Mouse (Mus musculus) G1E (cell line): ENCODE measurements around the gene Cdk20. TPM values are rescaled to one million over a fixed set of nuclear protein-coding genes. Genes with fewer than 3 reads are reported as not detected.
A peak's percentile ranks its signal among the peaks of the same experiment; 100 is the strongest.

ENCODE experiments used
- ATAC-seq: 2 replicates; pipeline ENCODE4 v1.8.0; 2016; ENCODE audit warnings: mild to moderate bottlenecking; ENCODE audit not compliant: insufficient number of reproducible peaks, poor library complexity, low FRiP score, severe bottlenecking; ENCODE audit errors: extremely low read depth
- DNase-seq: peaks from one replicate; pipeline ENCODE4 v3.0.0; 2012; ENCODE audit warnings: low spot score
- H3K27me3 ChIP-seq: 2 replicates; pipeline ENCODE4 v1.6.1; 2012; ENCODE audit warnings: mild to moderate bottlenecking, low read length, inconsistent platforms; ENCODE audit not compliant: insufficient read depth
- H3K36me3 ChIP-seq: replicated peaks from 2 replicates; pipeline ENCODE3; 2012; ENCODE audit warnings: mild to moderate bottlenecking, inconsistent platforms
- H3K4me1 ChIP-seq: 2 replicates; pipeline ENCODE4 v1.6.1; 2012; ENCODE audit warnings: low read depth, low read length, inconsistent platforms, mixed read lengths; ENCODE audit not compliant: insufficient read depth
- H3K4me3 ChIP-seq: 2 replicates; pipeline ENCODE4 v1.5.1; 2012; ENCODE audit warnings: low read depth, mild to moderate bottlenecking, inconsistent platforms, low read length, moderate library complexity, mixed read lengths
- H3K9me3 ChIP-seq: replicated peaks from 2 replicates; pipeline ENCODE4 v1.6.1; 2012; ENCODE audit warnings: inconsistent platforms
- CTCF ChIP-seq: IDR thresholded peaks from 2 replicates; pipeline ENCODE4 v1.5.1; 2012; ENCODE audit warnings: low read depth, low read length, inconsistent platforms, mixed read lengths
- GATA1 ChIP-seq: IDR thresholded peaks from 2 replicates; pipeline ENCODE4 v1.6.1; 2012; ENCODE audit warnings: borderline replicate concordance, low read length, inconsistent platforms, mixed read lengths
- GATA2 ChIP-seq: IDR thresholded peaks from 2 replicates; pipeline ENCODE4 v1.6.1; 2012; ENCODE audit warnings: low read depth, low read length, inconsistent platforms, borderline replicate concordance
- POLR2AphosphoS5 ChIP-seq: IDR thresholded peaks from 2 replicates; pipeline ENCODE4 v1.6.1; 2012; ENCODE audit warnings: low read depth, low read length, inconsistent platforms; ENCODE audit not compliant: insufficient replicate concordance
- TAL1 ChIP-seq: conservative IDR thresholded peaks from 2 replicates; pipeline ENCODE4 v1.6.1; 2012; ENCODE audit warnings: low read depth, low read length, inconsistent platforms, mixed read lengths
- polyA plus RNA-seq: library from polyadenylated mRNA; stranded (reverse); fragments of >175 nt; gene quantifications from 2 replicates; pipeline ENCODE4 v1.2.3, GENCODE M21; 2012
- total RNA-seq, 2 experiments: library from RNA; stranded (forward) in 1 of 2; stranded (reverse) in 1 of 2; fragments of 200-1000 nt in 1 of 2; fragments of >200 nt in 1 of 2; fragmentation: Nextera tagmentation in 1 of 2; gene quantifications; 2 replicates each; pipeline ENCODE4 v1.2.3; 2014 to 2017

Gene Cdk20
- total and polyA plus RNA-seq, 3 experiments: 0.23 to 1.7 (median 0.60) TPM

- no peaks in the 10 kb centered on the region for H3K36me3 ChIP-seq
Measured at GRCm38 (mm10) chr13:64425280-64425679, 6.8 kb upstream of the Cdk20 start.

DNA sequence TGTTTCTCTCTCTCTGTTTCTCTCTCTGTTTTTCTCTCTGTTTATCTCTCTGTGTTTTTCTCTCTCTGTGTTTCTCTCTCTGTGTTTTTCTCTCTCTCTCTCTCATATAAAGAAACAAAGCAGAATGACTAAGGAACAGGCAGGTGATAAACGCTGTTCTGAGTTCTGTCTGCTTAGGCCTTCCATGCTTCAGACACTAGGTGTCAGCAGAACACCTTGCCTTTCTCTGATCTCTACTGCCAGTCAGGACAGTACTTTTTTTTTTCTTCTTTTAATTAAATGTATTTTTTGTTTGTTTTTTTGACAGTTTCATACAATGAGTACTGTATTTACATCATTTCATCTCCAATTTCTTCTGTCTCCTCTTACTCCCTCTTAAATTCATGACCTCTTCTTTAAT lies 2.8 kb upstream of the Cdk20 start:
- ATAC-seq: no peak
- Histone ChIP-seq H3K4me3 (no peak overlapping the region), H3K4me1 (peaks cover 9% of the 10 kb centered on the region), H3K9me3 (no peaks in the 10 kb centered on the region), H3K27me3 (peaks cover 10% of the 10 kb centered on the region), H3K36me3 (no peaks in the 10 kb centered on the region)
- TF ChIP-seq GATA1: no peak
- TF ChIP-seq POLR2AphosphoS5: no peak
- TF ChIP-seq GATA2: no peak
- TF ChIP-seq CTCF: no peak
- TF ChIP-seq TAL1: no peak
- DNase-seq: no peak

More at GRCm38 (mm10) chr13:64425280-64425679, 6.8 kb upstream of the Cdk20 start:
- Histone ChIP-seq H3K9me3 (no peaks in the 10 kb centered on the region), H3K4me3 (no peak overlapping the region), H3K27me3 (no peaks in the 10 kb centered on the region), H3K4me1 (no peaks in the 10 kb centered on the region)
- TF ChIP-seq TAL1 (no peak), GATA2 (no peak), POLR2AphosphoS5 (no peak), GATA1 (no peak), CTCF (no peak)
- DNase-seq: no peak
- ATAC-seq: no peak

DNA sequence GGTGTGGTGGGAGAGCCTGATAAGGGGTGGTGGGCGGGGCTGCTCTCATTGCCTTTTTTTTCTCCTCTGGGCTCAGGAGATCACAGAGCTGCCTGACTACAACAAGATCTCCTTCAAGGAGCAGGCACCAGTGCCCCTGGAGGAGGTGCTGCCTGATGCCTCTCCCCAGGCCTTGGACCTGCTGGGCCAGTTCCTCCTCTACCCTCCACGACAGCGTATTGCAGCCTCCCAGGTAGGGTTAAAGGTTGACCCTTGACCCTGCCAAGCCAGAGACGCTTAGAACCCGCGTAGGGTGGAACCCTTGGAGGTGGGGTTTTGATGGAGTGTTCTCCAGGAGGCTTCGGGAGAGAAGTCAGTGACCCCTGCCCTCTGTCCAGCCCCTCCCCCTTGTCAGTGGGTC lies 5.7 kb downstream of the Cdk20 start:
- H3K4me1 ChIP-seq: peaks cover 2% of the 10 kb centered on the region
- no peak for TF ChIP-seq GATA1
- TF ChIP-seq POLR2AphosphoS5: no peak
- TF ChIP-seq TAL1: no peak
- no peak for TF ChIP-seq CTCF
- TF ChIP-seq GATA2: no peak
- H3K36me3 ChIP-seq: no peaks in the 10 kb centered on the region
- no peak overlapping the region for H3K4me3 ChIP-seq
- ATAC-seq (no peak), DNase-seq (no peak)
- H3K27me3 ChIP-seq: peaks cover 11% of the 10 kb centered on the region; the same call in 1 of the 2 replicates
- H3K9me3 ChIP-seq: no peaks in the 10 kb centered on the region

- H3K4me1 ChIP-seq: no peaks in the 10 kb centered on the region; the same call in 1 of the 2 replicates
- H3K36me3 ChIP-seq: no peaks in the 10 kb centered on the region
- no peak overlapping the region for H3K4me3 ChIP-seq
- peaks cover 9% of the 10 kb centered on the region; the same call in 1 of the 2 replicates for H3K27me3 ChIP-seq
- DNase-seq (peak; percentile 37), ATAC-seq (peak; percentile 78)
- TF ChIP-seq CTCF (peak; percentile 63), GATA2 (no peak), TAL1 (no peak), GATA1 (no peak), POLR2AphosphoS5 (no peak)
- no peaks in the 10 kb centered on the region for H3K9me3 ChIP-seq
Measured at GRCm38 (mm10) chr13:64438863-64439452, 6.8 kb downstream of the Cdk20 start.

DNA sequence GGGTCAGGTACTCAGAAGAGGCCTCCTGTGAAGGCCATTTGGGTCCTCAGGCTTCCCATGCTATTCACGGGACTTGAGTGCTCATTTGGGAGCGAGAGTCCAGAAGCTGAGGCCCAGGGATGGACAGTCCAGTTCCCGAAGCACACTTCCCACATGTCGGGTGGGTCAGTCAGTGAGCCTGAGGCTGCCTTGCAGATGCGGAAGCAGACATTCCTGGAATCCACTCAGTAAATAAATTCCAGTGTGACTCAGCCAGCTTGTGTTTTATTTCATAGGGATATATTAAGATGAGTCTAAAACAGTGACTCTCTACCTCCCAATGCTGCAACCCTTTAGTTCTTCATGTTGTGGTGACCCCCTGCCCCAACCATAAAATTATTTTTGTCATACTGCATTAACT lies 7.4 kb downstream of the Cdk20 start:
- Histone ChIP-seq H3K9me3 (no peaks in the 10 kb centered on the region), H3K4me3 (no peak overlapping the region), H3K36me3 (no peaks in the 10 kb centered on the region), H3K27me3 (peaks cover 9% of the 10 kb centered on the region; the same call in 1 of the 2 replicates), H3K4me1 (no peaks in the 10 kb centered on the region; the same call in 1 of the 2 replicates)
- DNase-seq (no peak), ATAC-seq (no peak)
- no peak for TF ChIP-seq CTCF
- no peak for TF ChIP-seq POLR2AphosphoS5
- no peak for TF ChIP-seq GATA2
- TF ChIP-seq GATA1: no peak
- TF ChIP-seq TAL1: no peak

DNA sequence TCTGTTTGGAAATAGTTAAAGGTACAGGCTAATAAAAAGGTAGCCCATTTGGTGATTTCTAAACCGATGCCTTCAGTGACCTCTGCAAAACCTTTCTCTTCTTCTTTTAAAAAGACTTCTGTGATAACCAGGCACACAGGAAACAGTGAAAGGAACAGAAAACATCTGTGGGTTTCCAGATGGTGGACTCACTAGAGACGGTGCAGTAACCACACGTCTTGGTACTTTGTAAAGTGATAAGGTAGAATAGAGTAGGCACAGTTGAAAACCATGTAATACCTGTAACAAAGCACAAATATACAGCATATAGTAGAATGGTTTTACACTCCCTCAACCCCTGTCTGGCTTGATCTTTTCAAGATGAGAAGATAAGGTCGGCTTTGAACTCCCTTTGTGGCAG lies 8.5 kb downstream of the Cdk20 start:
- Histone ChIP-seq H3K4me1 (peaks cover 6% of the 10 kb centered on the region), H3K4me3 (no peak overlapping the region), H3K27me3 (peaks cover 9% of the 10 kb centered on the region; the same call in 1 of the 2 replicates), H3K36me3 (no peaks in the 10 kb centered on the region), H3K9me3 (no peaks in the 10 kb centered on the region)
- DNase-seq: no peak
- TF ChIP-seq TAL1 (no peak), GATA1 (no peak), POLR2AphosphoS5 (no peak), CTCF (no peak), GATA2 (no peak)
- no peak for ATAC-seq
